Mouse (Mus musculus): ENCODE results near the gene Supt5. TPM values are rescaled to one million over a fixed set of nuclear protein-coding genes. Genes with fewer than 3 reads are reported as not detected.
A peak's percentile ranks its signal among the peaks of the same experiment; 100 is the strongest.

The Supt5 gene
- total and polyA plus RNA-seq, 3 experiments, result 66.0 to 448 (median 156) TPM

GRCm38 (mm10) chr7:28353267-28353666, 14.7 kb upstream of the Supt5 start:
- H3K9ac ChIP-seq (ENCODE audit: control insufficient read depth, low read depth, low read length, poor library complexity, severe bottlenecking), result no peak overlapping the region
- peaks cover 2 to 25% of the 10 kb centered on the region in 2 experiments; a peak in 3 of 4 replicates for H3K4me1 ChIP-seq (ENCODE audit: control insufficient read depth in 1 of 2, insufficient read depth in 2 of 2, low read length in 2 of 2)
- no peak overlapping the region for H3K27ac ChIP-seq (ENCODE audit: control insufficient read depth, low read depth, low read length)

GRCm38 (mm10) chr7:28351676-28352191, 13.2 kb upstream of the Supt5 start:
- Histone ChIP-seq H3K36me3 (ENCODE audit: control insufficient read depth in 1 of 2, insufficient read depth in 2 of 2, low read length in 2 of 2) (peaks cover 11 to 24% of the 10 kb centered on the region in 2 experiments), H3K27ac (ENCODE audit: control insufficient read depth, low read depth, low read length) (peak overlapping the region; percentile 63), H3K4me1 (ENCODE audit: control insufficient read depth in 1 of 2, insufficient read depth in 2 of 2, low read length in 2 of 2) (peaks cover 2 to 22% of the 10 kb centered on the region in 2 experiments; a peak in 3 of 4 replicates), H3K27me3 (ENCODE audit: control insufficient read depth in 1 of 2, insufficient read depth in 2 of 2, low read length in 2 of 2) (no peaks in the 10 kb centered on the region), H3K79me2 (ENCODE audit: control insufficient read depth, insufficient read depth, low read length, poor library complexity) (peaks cover 20% of the 10 kb centered on the region), H3K9me3 (replicated peaks; ENCODE audit: insufficient read depth, low read length) (no peaks in the 10 kb centered on the region), H3K4me3 (ENCODE audit: control insufficient read depth in 1 of 2, insufficient read depth in 1 of 2, low read depth in 2 of 2, low read length in 2 of 2) (peak overlapping the region; percentile 74 to 87), H3K9ac (ENCODE audit: control insufficient read depth, low read depth, low read length, poor library complexity, severe bottlenecking) (peak overlapping the region; percentile 78)
- TF ChIP-seq HCFC1 (IDR thresholded peaks at IDR 0.05; ENCODE audit: low read depth, low read length) (no peak), SIN3A (IDR thresholded peaks at IDR 0.05; ENCODE audit: low read length) (peak; percentile 39; the same call in 1 of the 2 replicates), CTCF (IDR thresholded peaks at IDR 0.05 in 2 of 3, conservative IDR thresholded peaks at IDR 0.05 in 1 of 3; ENCODE audit: control insufficient read depth in 1 of 3, insufficient read depth in 1 of 3, low read depth in 2 of 3, low read length in 3 of 3, poor library complexity in 1 of 3, severe bottlenecking in 1 of 3) (no peak), MAFK (IDR thresholded peaks at IDR 0.05; ENCODE audit: borderline replicate concordance, low read depth, low read length) (no peak), GATA1 (IDR thresholded peaks at IDR 0.05; ENCODE audit: low read depth, low read length) (no peak)
- peak; percentile 59 for DNase-seq (ENCODE audit: low read depth, low spot score)

More at GRCm38 (mm10) chr7:28353267-28353666, 14.7 kb upstream of the Supt5 start:
- no peak for TF ChIP-seq HCFC1 (IDR thresholded peaks at IDR 0.05; ENCODE audit: low read depth, low read length)
- TF ChIP-seq TBP (IDR thresholded peaks at IDR 0.05; ENCODE audit: low read depth, low read length), result no peak
- TF ChIP-seq UBTF (IDR thresholded peaks at IDR 0.05; ENCODE audit: borderline replicate concordance, insufficient read depth, low read depth, low read length), result no peak
- TF ChIP-seq CTCF (IDR thresholded peaks at IDR 0.05 in 2 of 3, conservative IDR thresholded peaks at IDR 0.05 in 1 of 3; ENCODE audit: control insufficient read depth in 1 of 3, insufficient read depth in 1 of 3, low read depth in 2 of 3, low read length in 3 of 3, poor library complexity in 1 of 3, severe bottlenecking in 1 of 3), result no peak
- TF ChIP-seq ELF1 (IDR thresholded peaks at IDR 0.05; ENCODE audit: low read depth, low read length), result no peak
- 0 out of 2 replicates have a peak, but pooled peaks have one; percentile 0 for TF ChIP-seq MYC (IDR thresholded peaks at IDR 0.05; ENCODE audit: low read depth, low read length)
- TF ChIP-seq USF2 (IDR thresholded peaks at IDR 0.05; ENCODE audit: borderline replicate concordance in 1 of 2, insufficient read depth in 1 of 2, low read depth in 1 of 2, low read length in 2 of 2), result no peak
- no peak for TF ChIP-seq RAD21 (IDR thresholded peaks at IDR 0.05; ENCODE audit: low read depth, low read length)
- no peak for TF ChIP-seq MXI1 (IDR thresholded peaks at IDR 0.05; ENCODE audit: low read depth, low read length)
- no peak overlapping the region for H3K4me3 ChIP-seq (ENCODE audit: control insufficient read depth in 1 of 2, insufficient read depth in 1 of 2, low read depth in 2 of 2, low read length in 2 of 2)
- no peaks in the 10 kb centered on the region for H3K9me3 ChIP-seq (replicated peaks; ENCODE audit: insufficient read depth, low read length)
- H3K79me2 ChIP-seq (ENCODE audit: control insufficient read depth, insufficient read depth, low read length, poor library complexity), result peaks cover 20% of the 10 kb centered on the region
- peaks cover 11 to 24% of the 10 kb centered on the region in 2 experiments for H3K36me3 ChIP-seq (ENCODE audit: control insufficient read depth in 1 of 2, insufficient read depth in 2 of 2, low read length in 2 of 2)
- peak; percentile 58 for DNase-seq (ENCODE audit: low read depth, low spot score)
- no peaks in the 10 kb centered on the region for H3K27me3 ChIP-seq (ENCODE audit: control insufficient read depth in 1 of 2, insufficient read depth in 2 of 2, low read length in 2 of 2)

Measured in MEL (cell line).